Mouse (Mus musculus) intestine, embryonic 16.5 days (tissue): ENCODE data around the gene Gsg1l2. TPM values are rescaled to one million over a fixed set of nuclear protein-coding genes. Genes with fewer than 3 reads are reported as not detected.

Experiments
- ATAC-seq: fragments of 200-750 bp; cut with Nextera tagmentation; 2 replicates; pipeline ENCODE4 v1.8.0; 2017; ENCODE audit warnings: moderate TSS enrichment, moderate library complexity
- H3K27ac ChIP-seq: fragments of 300-500 bp; sonication (generic); 2 replicates; pipeline ENCODE4 v1.5.1; 2014; ENCODE audit warnings: mild to moderate bottlenecking, low read length
- H3K27me3 ChIP-seq: fragments of 300-500 bp; sonication (generic); replicated peaks from 2 replicates; pipeline ENCODE4 v1.6.1; 2014; ENCODE audit warnings: low read length, control low read depth, mixed read lengths; ENCODE audit not compliant: control insufficient read depth, insufficient read depth
- H3K36me3 ChIP-seq: fragments of 300-500 bp; sonication (generic); 2 replicates; pipeline ENCODE4 v1.6.1; 2014; ENCODE audit warnings: low read length, control low read depth; ENCODE audit not compliant: control insufficient read depth, insufficient read depth
- H3K4me1 ChIP-seq: fragments of 300-500 bp; sonication (generic); 2 replicates; pipeline ENCODE4 v1.6.1; 2014; ENCODE audit warnings: low read length, control low read depth, mixed read lengths; ENCODE audit not compliant: control insufficient read depth, insufficient read depth
- H3K4me2 ChIP-seq: fragments of 300-500 bp; sonication (generic); 2 replicates; pipeline ENCODE4 v1.6.1; 2014; ENCODE audit warnings: low read depth, low read length, control low read depth
- H3K4me3 ChIP-seq: fragments of 300-500 bp; sonication (generic); 2 replicates; pipeline ENCODE4 v1.5.1; 2014; ENCODE audit warnings: mild to moderate bottlenecking, low read length
- H3K9ac ChIP-seq: fragments of 300-500 bp; sonication (generic); 2 replicates; pipeline ENCODE4 v1.6.1; 2014; ENCODE audit warnings: low read depth, low read length
- H3K9me3 ChIP-seq: fragments of 300-500 bp; sonication (generic); 2 replicates; pipeline ENCODE4 v1.6.1; 2016; ENCODE audit warnings: low read length, control low read depth; ENCODE audit not compliant: control insufficient read depth
- WGBS: fragments of 180-500 bp; shearing (Covaris S2); extraction: QIAGEN DNeasy Blood & Tissue Kit; methylation state at CpG from one replicate; pipeline ENCODE4 v1.1.7; 2014; 5-methylcytosine and 5-hydroxymethylcytosine counted together
- polyA plus RNA-seq: library from polyadenylated mRNA; unstranded; fragments of >200 nt; fragmentation: Nextera tagmentation; extraction: Ambion mirVana; gene quantifications from 2 replicates; pipeline ENCODE4 v1.2.1, GENCODE M21; 2015

The Gsg1l2 gene
- polyA plus RNA-seq, 1 experiment from 2014 or later, result 0.26 TPM

GRCm38 (mm10) chr11:67806832-67807597 lies 32.6 kb downstream of the Gsg1l2 start:
- no peaks in the 10 kb centered on the region for H3K9me3 ChIP-seq
- no peak overlapping the region for H3K9ac ChIP-seq
- H3K4me1 ChIP-seq, result no peaks in the 10 kb centered on the region
- H3K36me3 ChIP-seq, result no peaks in the 10 kb centered on the region
- no peak overlapping the region for H3K4me2 ChIP-seq
- H3K27ac ChIP-seq, result no peak overlapping the region
- no peak for ATAC-seq
- 79% methylated on average over 11 of the region's 11 CpGs for WGBS
- H3K4me3 ChIP-seq, result no peak overlapping the region
- no peaks in the 10 kb centered on the region for H3K27me3 ChIP-seq

- WGBS, result 76% methylated on average over 5 of the region's 5 CpGs
Measured at GRCm38 (mm10) chr11:67808051-67808450, 33.6 kb downstream of the Gsg1l2 start.

GRCm38 (mm10) chr11:67811535-67811934 lies 37.1 kb downstream of the Gsg1l2 start:
- WGBS, result 80% methylated on average over 6 of the region's 6 CpGs
- Histone ChIP-seq H3K27ac (no peak overlapping the region), H3K4me1 (no peaks in the 10 kb centered on the region), H3K27me3 (no peaks in the 10 kb centered on the region), H3K36me3 (no peaks in the 10 kb centered on the region), H3K4me2 (no peak overlapping the region), H3K9ac (no peak overlapping the region), H3K9me3 (no peaks in the 10 kb centered on the region), H3K4me3 (no peak overlapping the region)
- ATAC-seq, result no peak

More at GRCm38 (mm10) chr11:67808051-67808450, 33.6 kb downstream of the Gsg1l2 start:
- Histone ChIP-seq H3K36me3 (no peaks in the 10 kb centered on the region), H3K9ac (no peak overlapping the region), H3K4me3 (no peak overlapping the region), H3K4me1 (no peaks in the 10 kb centered on the region), H3K27ac (no peak overlapping the region), H3K4me2 (no peak overlapping the region), H3K9me3 (no peaks in the 10 kb centered on the region), H3K27me3 (no peaks in the 10 kb centered on the region)
- ATAC-seq, result no peak

- WGBS, result 11% methylated on average over 5 of the region's 5 CpGs
- ATAC-seq, result no peak
- Histone ChIP-seq H3K9me3 (no peaks in the 10 kb centered on the region), H3K4me1 (no peaks in the 10 kb centered on the region), H3K4me2 (peak overlapping the region; percentile 27; the same call in 1 of the 2 replicates), H3K4me3 (no peak overlapping the region), H3K27me3 (no peaks in the 10 kb centered on the region), H3K36me3 (no peaks in the 10 kb centered on the region), H3K9ac (no peak overlapping the region), H3K27ac (no peak overlapping the region)
Measured at GRCm38 (mm10) chr11:67819604-67820003, 45.2 kb downstream of the Gsg1l2 start.

GRCm38 (mm10) chr11:67820221-67820620 lies 45.8 kb downstream of the Gsg1l2 start:
- 26% methylated on average over 4 of the region's 4 CpGs for WGBS
- Histone ChIP-seq H3K4me3 (no peak overlapping the region), H3K36me3 (no peaks in the 10 kb centered on the region), H3K4me2 (no peak overlapping the region), H3K9me3 (no peaks in the 10 kb centered on the region), H3K4me1 (no peaks in the 10 kb centered on the region), H3K9ac (no peak overlapping the region), H3K27ac (no peak overlapping the region), H3K27me3 (no peaks in the 10 kb centered on the region)
- peak; percentile 36; the same call in 1 of the 2 replicates for ATAC-seq

- H3K27ac ChIP-seq, result no peak overlapping the region
- no peak overlapping the region for H3K4me3 ChIP-seq
- WGBS, result 96% methylated on average over 6 of the region's 6 CpGs
- H3K27me3 ChIP-seq, result no peaks in the 10 kb centered on the region
- no peaks in the 10 kb centered on the region for H3K9me3 ChIP-seq
- no peaks in the 10 kb centered on the region for H3K36me3 ChIP-seq
- ATAC-seq, result no peak
- H3K4me1 ChIP-seq, result no peaks in the 10 kb centered on the region
- no peak overlapping the region for H3K4me2 ChIP-seq
- H3K9ac ChIP-seq, result no peak overlapping the region
Measured at GRCm38 (mm10) chr11:67821560-67821959, 47.2 kb downstream of the Gsg1l2 start.

GRCm38 (mm10) chr11:67828360-67829059 lies 54.1 kb downstream of the Gsg1l2 start:
- no peak overlapping the region for H3K27ac ChIP-seq
- 24% methylated on average over 12 of the region's 12 CpGs for WGBS

GRCm38 (mm10) chr11:67829530-67829929 lies 55.1 kb downstream of the Gsg1l2 start:
- ATAC-seq, result no peak
- Histone ChIP-seq H3K9me3 (no peaks in the 10 kb centered on the region), H3K9ac (no peak overlapping the region), H3K4me1 (no peaks in the 10 kb centered on the region; the same call in 1 of the 2 replicates), H3K4me2 (no peak overlapping the region), H3K36me3 (no peaks in the 10 kb centered on the region), H3K27ac (no peak overlapping the region), H3K4me3 (no peak overlapping the region), H3K27me3 (no peaks in the 10 kb centered on the region)
- WGBS, result 64% methylated on average over 6 of the region's 6 CpGs

More at GRCm38 (mm10) chr11:67828360-67829059, 54.1 kb downstream of the Gsg1l2 start:
- Histone ChIP-seq H3K4me1 (no peaks in the 10 kb centered on the region; the same call in 1 of the 2 replicates), H3K9me3 (no peaks in the 10 kb centered on the region), H3K4me2 (no peak overlapping the region; the same call in 1 of the 2 replicates), H3K4me3 (no peak overlapping the region), H3K9ac (no peak overlapping the region), H3K36me3 (no peaks in the 10 kb centered on the region), H3K27me3 (no peaks in the 10 kb centered on the region)
- ATAC-seq, result no peak; the same call in 1 of the 2 replicates

- H3K27ac ChIP-seq, result no peak overlapping the region
- no peak overlapping the region for H3K9ac ChIP-seq
- H3K36me3 ChIP-seq, result no peaks in the 10 kb centered on the region
- no peaks in the 10 kb centered on the region for H3K9me3 ChIP-seq
- 71% methylated on average over 5 of the region's 5 CpGs for WGBS
- H3K27me3 ChIP-seq, result no peaks in the 10 kb centered on the region
- H3K4me3 ChIP-seq, result no peak overlapping the region
- H3K4me2 ChIP-seq, result no peak overlapping the region
- no peaks in the 10 kb centered on the region; the same call in 1 of the 2 replicates for H3K4me1 ChIP-seq
- no peak for ATAC-seq
Measured at GRCm38 (mm10) chr11:67831820-67832219, 57.4 kb downstream of the Gsg1l2 start.
